ENCODE assay signal across 13 mouse cellular contexts in the genomic region with DNA sequence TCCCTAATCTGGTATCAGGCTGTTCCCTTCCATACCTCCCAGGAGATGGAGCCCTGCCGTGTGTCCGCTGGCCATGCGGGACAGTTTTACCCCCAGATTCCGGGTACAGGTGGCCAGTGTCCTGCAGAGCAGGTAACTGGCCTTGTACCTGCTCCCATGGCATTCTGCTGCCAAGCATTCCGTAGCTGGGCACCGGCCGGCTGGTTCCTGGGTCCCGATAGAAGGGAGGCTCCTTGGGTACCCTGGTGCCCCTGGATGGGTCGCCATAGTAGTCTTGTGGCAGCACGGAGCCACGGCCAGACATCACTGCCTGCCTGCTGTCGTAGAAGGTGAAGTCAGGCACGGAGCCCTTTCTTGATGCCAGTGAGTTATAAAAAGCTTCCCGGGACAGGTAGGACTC.
DNase-seq lines count a peak whose midpoint lies in the region; ATAC-seq and TF ChIP-seq lines count a peak whose summit lies in the region.
"Had no signal": no experiment of that assay in that cellular context is flagged by ENCODE, and none has a peak within 500 bp of the region (broad histone marks: within the 10 kb centered on the region; RNA-seq: fewer than 3 reads in every experiment).

No protein-coding gene starts in this region.

- TF ChIP-seq CTCF in midbrain, postnatal 0 days (IDR thresholded peaks at IDR 0.05): no peak

- H3K4me2 ChIP-seq in intestine, embryonic 15.5 days (replicated peaks): no peak overlapping the region
- no peak overlapping the region for H3K4me2 ChIP-seq in intestine, embryonic 16.5 days (ENCODE audit: low read depth, low read length)
- H3K4me2 ChIP-seq in forebrain, embryonic 15.5 days (replicated peaks): no peak overlapping the region
- no peak overlapping the region for H3K4me2 ChIP-seq in midbrain, postnatal 0 days (ENCODE audit: low read depth, low read length, poor library complexity, severe bottlenecking)

- no peak overlapping the region for H3K4me3 ChIP-seq in intestine, embryonic 15.5 days (replicated peaks)
- H3K4me3 ChIP-seq in intestine, embryonic 16.5 days (ENCODE audit: low read length): no peak overlapping the region
- H3K4me3 ChIP-seq in forebrain, embryonic 15.5 days: no peak overlapping the region
- H3K4me3 ChIP-seq in midbrain, postnatal 0 days (ENCODE audit: low read depth, low read length): no peak overlapping the region

- peak; percentile 24 to 33 for DNase-seq in cerebellum, postnatal 14 days
- no peak for DNase-seq in cerebellum, postnatal 4 days (ENCODE audit: low spot score in 2 of 2)
- no peak for DNase-seq in midbrain, postnatal 0 days (ENCODE audit: low spot score)
- DNase-seq in spleen, postnatal 4 days (ENCODE audit: low spot score in 2 of 2): no peak
- DNase-seq: adrenal gland, postnatal 14 days; left cerebral cortex, postnatal 4 days; right cerebral cortex, adult 18-20 months had no signal

- no peak for ATAC-seq in intestine, embryonic 15.5 days
- ATAC-seq in intestine, embryonic 16.5 days: no peak
- ATAC-seq in forebrain, embryonic 15.5 days (replicated peaks): no peak
- no peak for ATAC-seq in midbrain, postnatal 0 days (ENCODE audit: low FRiP score)
- ATAC-seq in erythroblast, adult 5-6 weeks (replicated peaks; ENCODE audit: low FRiP score, poor library complexity, severe bottlenecking): no peak
- ATAC-seq: lung, postnatal 0 days; Patski had no signal

- H3K4me1 ChIP-seq in intestine, embryonic 15.5 days (replicated peaks): peaks cover 47% of the 10 kb centered on the region
- H3K4me1 ChIP-seq in intestine, embryonic 16.5 days (ENCODE audit: control insufficient read depth, insufficient read depth, low read length): peaks cover 74% of the 10 kb centered on the region
- peaks cover 79% of the 10 kb centered on the region for H3K4me1 ChIP-seq in forebrain, embryonic 15.5 days
- H3K4me1 ChIP-seq in midbrain, postnatal 0 days (ENCODE audit: insufficient read depth, low read length): peaks cover 19% of the 10 kb centered on the region; the same call in 1 of the 2 replicates

- H3K9ac ChIP-seq in intestine, embryonic 15.5 days: no peak overlapping the region
- H3K9ac ChIP-seq in intestine, embryonic 16.5 days (ENCODE audit: low read depth, low read length): no peak overlapping the region
- no peak overlapping the region for H3K9ac ChIP-seq in forebrain, embryonic 15.5 days (replicated peaks)
- H3K9ac ChIP-seq in midbrain, postnatal 0 days (replicated peaks; ENCODE audit: low read length, poor library complexity, severe bottlenecking): 0 out of 2 replicates have a peak overlapping the region, but pooled peaks have one; percentile 24

- 94% methylated on average over 14 of the region's 14 CpGs for WGBS in intestine, embryonic 15.5 days
- 92% methylated on average over 14 of the region's 14 CpGs for WGBS in intestine, embryonic 16.5 days
- WGBS in forebrain, embryonic 15.5 days: 91% methylated on average over 14 of the region's 14 CpGs
- 81% methylated on average over 14 of the region's 14 CpGs for WGBS in midbrain, postnatal 0 days

- no peaks in the 10 kb centered on the region for H3K27me3 ChIP-seq in intestine, embryonic 15.5 days (replicated peaks)
- H3K27me3 ChIP-seq in intestine, embryonic 16.5 days (replicated peaks; ENCODE audit: control insufficient read depth, insufficient read depth, low read length): no peaks in the 10 kb centered on the region
- no peaks in the 10 kb centered on the region for H3K27me3 ChIP-seq in forebrain, embryonic 15.5 days
- H3K27me3 ChIP-seq in midbrain, postnatal 0 days (ENCODE audit: insufficient read depth, low read length): no peaks in the 10 kb centered on the region
- H3K27me3 ChIP-seq: Patski had no signal

- peak overlapping the region; percentile 76; the same call in 1 of the 2 replicates for H3K27ac ChIP-seq in intestine, embryonic 15.5 days
- no peak overlapping the region for H3K27ac ChIP-seq in intestine, embryonic 16.5 days (ENCODE audit: low read length)
- H3K27ac ChIP-seq in forebrain, embryonic 15.5 days (replicated peaks): peak overlapping the region; percentile 55
- no peak overlapping the region for H3K27ac ChIP-seq in midbrain, postnatal 0 days (ENCODE audit: low read depth, low read length)

- no peaks in the 10 kb centered on the region for H3K9me3 ChIP-seq in intestine, embryonic 15.5 days
- H3K9me3 ChIP-seq in intestine, embryonic 16.5 days (ENCODE audit: control insufficient read depth, low read length): no peaks in the 10 kb centered on the region
- H3K9me3 ChIP-seq in forebrain, embryonic 15.5 days: no peaks in the 10 kb centered on the region
- no peaks in the 10 kb centered on the region for H3K9me3 ChIP-seq in midbrain, postnatal 0 days (ENCODE audit: low read length)

- H3K36me3 ChIP-seq in intestine, embryonic 15.5 days: peaks cover 5% of the 10 kb centered on the region; the same call in 1 of the 2 replicates
- H3K36me3 ChIP-seq in intestine, embryonic 16.5 days (ENCODE audit: control insufficient read depth, insufficient read depth, low read length): 0 out of 2 replicates have a peak, but pooled peaks cover 4% of the 10 kb centered on the region
- no peaks in the 10 kb centered on the region for H3K36me3 ChIP-seq in forebrain, embryonic 15.5 days
- no peaks in the 10 kb centered on the region for H3K36me3 ChIP-seq in midbrain, postnatal 0 days (ENCODE audit: insufficient read depth, low read length)

Comparison
In these comparisons a context has a peak if more than half of its experiments do, and no peak if none do; other contexts are left out.
1. DNase-seq: peak in cerebellum, postnatal 14 days (2 of 2); none in cerebellum, postnatal 4 days (0 of 2), midbrain, postnatal 0 days (single experiment) and spleen, postnatal 4 days (0 of 2).
2. H3K27ac ChIP-seq: peak in intestine, embryonic 15.5 days (single experiment) and forebrain, embryonic 15.5 days (single experiment); none in intestine, embryonic 16.5 days (single experiment) and midbrain, postnatal 0 days (single experiment).